Mouse (Mus musculus) ES-E14 (cell line): ENCODE measurements at regions not wholly inside any gene's neighbourhood (a gene's known extent, or its start where the extent isn't known, plus 50 kb on each side); places are given as distances from the start of the nearest gene placed in this dataset.

ENCODE experiments used
- DNase-seq: peaks from one replicate; pipeline ENCODE4 v3.0.0-alpha.2; 2013; ENCODE audit warnings: low read depth, low spot score
- H3K27ac ChIP-seq: 2 replicates; pipeline ENCODE4 v1.5.1; 2012; ENCODE audit warnings: low read depth, mild to moderate bottlenecking, low read length, moderate library complexity, mixed read lengths; ENCODE audit not compliant: poor library complexity, insufficient read depth, severe bottlenecking
- H3K36me3 ChIP-seq: 2 replicates; pipeline ENCODE4 v1.6.1; 2012; ENCODE audit warnings: mild to moderate bottlenecking, low read length, moderate library complexity, mixed read lengths; ENCODE audit not compliant: control insufficient read depth, poor library complexity, insufficient read depth, severe bottlenecking
- H3K4me1 ChIP-seq, 2 experiments: fragments of 150-350 bp in 1 of 2; sonication (generic) in 1 of 2; 2 replicates each; pipeline ENCODE4 v1.6.1; 2012; ENCODE audit warnings: low read length in 2 of 2, mild to moderate bottlenecking in 1 of 2, mixed read lengths in 1 of 2; ENCODE audit not compliant: control insufficient read depth in 2 of 2, insufficient read depth in 2 of 2, poor library complexity in 1 of 2
- H3K4me3 ChIP-seq, 2 experiments: fragments of 150-350 bp in 1 of 2; sonication (generic) in 1 of 2; 2 replicates each; pipeline ENCODE4 v1.5.1; 2012; ENCODE audit warnings: low read length in 2 of 2, low read depth in 1 of 2, mild to moderate bottlenecking in 1 of 2, mixed read lengths in 1 of 2; ENCODE audit not compliant: insufficient read depth in 1 of 2, poor library complexity in 1 of 2, severe bottlenecking in 1 of 2
- H3K9ac ChIP-seq: 2 replicates; pipeline ENCODE4 v1.6.1; 2012; ENCODE audit warnings: low read depth, mild to moderate bottlenecking, low read length, mixed read lengths; ENCODE audit not compliant: poor library complexity, insufficient read depth, severe bottlenecking
- H3K9me3 ChIP-seq: fragments of 150-350 bp; sonication (generic); 2 replicates; pipeline ENCODE4 v1.6.1; 2012; ENCODE audit warnings: low read depth, mild to moderate bottlenecking, low read length; ENCODE audit not compliant: control insufficient read depth, insufficient read depth
- CHD2 ChIP-seq: IDR thresholded peaks from 2 replicates; pipeline ENCODE4 v1.6.1; 2014; ENCODE audit warnings: mild to moderate bottlenecking, low read depth, low read length, inconsistent platforms
- HCFC1 ChIP-seq: IDR thresholded peaks from 2 replicates; pipeline ENCODE4 v1.6.1; 2012; ENCODE audit warnings: low read length, inconsistent platforms, borderline replicate concordance; ENCODE audit not compliant: insufficient read depth
- MAFK ChIP-seq: IDR thresholded peaks from 2 replicates; pipeline ENCODE4 v1.6.1; 2014; ENCODE audit warnings: mild to moderate bottlenecking, low read depth, low read length, inconsistent platforms; ENCODE audit not compliant: insufficient read depth
- ZC3H11A ChIP-seq: IDR thresholded peaks from 2 replicates; pipeline ENCODE4 v1.6.1; 2012; ENCODE audit warnings: low read depth, mild to moderate bottlenecking, inconsistent platforms, low read length, borderline replicate concordance
- ZNF384 ChIP-seq: IDR thresholded peaks from 2 replicates; pipeline ENCODE4 v1.6.1; 2012; ENCODE audit warnings: low read depth, low read length, inconsistent platforms
- in situ Hi-C, 2 experiments: fragments of 600-800 bp; cut with MboI; formaldehyde crosslinking; loops; one replicate each; pipeline ENCODE4 v1.15.1; 2025; ENCODE audit warnings: low sequenced_read_pairs in 2 of 2, inconsistent platforms in 1 of 2; ENCODE audit not compliant: unreplicated experiment in 2 of 2

DNA sequence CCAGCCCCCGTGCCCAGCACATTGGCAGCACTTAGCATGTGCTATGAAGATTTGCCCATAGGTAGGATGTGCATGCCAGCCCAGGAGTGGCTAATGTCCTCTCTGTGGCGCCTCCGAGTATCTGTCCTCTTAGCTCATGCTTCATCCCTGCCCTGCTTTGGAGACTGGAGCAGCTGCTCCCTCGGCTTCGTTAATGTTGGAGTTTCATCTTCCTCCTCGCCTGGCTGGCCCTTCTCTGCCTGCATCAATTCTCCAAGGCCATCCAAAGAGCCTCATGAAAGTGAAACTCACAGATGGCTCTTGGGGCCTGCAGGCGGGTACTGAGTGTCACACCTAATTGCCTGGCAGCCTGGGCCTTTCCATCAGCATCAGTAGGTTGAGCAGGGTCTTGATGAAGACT lies 88.6 kb upstream of the Stx16 start:
- TF ChIP-seq HCFC1 (no peak), ZNF384 (no peak), ZC3H11A (no peak), CHD2 (no peak), MAFK (no peak)
- no peak for DNase-seq
- in situ Hi-C loops: no loop called here

DNA sequence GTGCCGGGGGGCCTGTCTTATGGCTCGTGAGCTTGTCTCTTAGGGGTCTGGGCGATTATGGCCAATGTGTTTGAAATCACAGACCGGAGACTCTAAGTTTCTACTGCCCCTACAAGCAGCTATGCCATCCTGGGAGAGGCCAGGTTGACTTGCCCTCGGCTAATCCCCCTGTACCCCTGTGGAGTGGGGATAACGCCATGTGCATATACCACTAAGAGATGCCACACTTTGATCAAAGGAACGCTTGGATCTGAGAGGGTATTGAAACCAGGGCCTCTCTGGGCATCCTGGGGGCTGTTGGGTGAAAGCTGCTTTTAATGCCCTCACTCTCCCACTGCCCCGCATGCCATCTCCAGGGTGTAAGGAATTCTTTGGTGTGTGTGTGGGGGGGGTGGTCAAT lies 88.2 kb upstream of the Stx16 start:
- in situ Hi-C loops: no loop called here
- Histone ChIP-seq H3K4me1 (no peaks in the 10 kb centered on the region), H3K4me3 (no peak overlapping the region), H3K9ac (no peak overlapping the region), H3K36me3 (no peaks in the 10 kb centered on the region), H3K27ac (no peak overlapping the region), H3K9me3 (no peaks in the 10 kb centered on the region)
- DNase-seq: no peak
- TF ChIP-seq CHD2 (no peak), HCFC1 (no peak), MAFK (no peak), ZC3H11A (no peak), ZNF384 (no peak)

More for the DNA sequence above, 88.6 kb upstream of the Stx16 start:
- H3K36me3 ChIP-seq: no peaks in the 10 kb centered on the region
- H3K9me3 ChIP-seq: no peaks in the 10 kb centered on the region
- H3K27ac ChIP-seq: no peak overlapping the region
- no peaks in the 10 kb centered on the region for H3K4me1 ChIP-seq
- H3K9ac ChIP-seq: no peak overlapping the region
- no peak overlapping the region for H3K4me3 ChIP-seq

DNA sequence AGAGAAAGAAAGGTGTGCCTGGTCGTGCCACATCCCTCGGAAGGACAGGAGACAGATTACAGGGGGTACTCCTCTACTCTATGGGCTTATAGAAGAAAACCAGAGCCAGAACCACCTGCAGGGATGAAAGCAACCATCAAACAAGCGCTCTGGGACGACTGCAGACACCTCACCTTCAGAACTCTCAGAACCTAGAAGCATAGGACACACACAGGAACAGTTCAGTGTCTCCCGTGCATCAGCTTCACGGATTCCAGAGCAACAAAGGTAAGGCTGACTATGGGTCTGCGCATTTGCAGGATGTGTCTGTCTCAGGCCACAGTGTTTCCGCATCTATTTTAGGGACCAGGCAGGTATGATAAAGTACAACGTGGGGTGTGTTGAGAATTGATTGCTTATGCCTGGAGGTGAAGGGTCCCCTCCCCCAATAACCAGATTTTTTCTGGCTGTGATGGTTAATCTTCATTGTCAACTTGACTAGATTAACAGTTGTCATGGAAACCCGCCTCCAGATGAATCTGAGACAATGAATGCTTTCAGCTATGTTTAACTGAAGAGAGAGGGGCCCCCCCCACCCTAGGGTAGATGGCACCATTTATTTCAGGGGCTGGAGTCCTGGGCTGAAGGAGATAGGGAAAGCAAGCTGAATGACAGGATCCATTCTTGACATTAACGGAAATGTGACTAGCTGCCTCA lies 87.3 kb upstream of the Stx16 start:
- in situ Hi-C loops: no loop called here
- H3K27ac ChIP-seq: no peak overlapping the region
- H3K4me1 ChIP-seq: no peaks in the 10 kb centered on the region
- H3K9ac ChIP-seq: no peak overlapping the region
- no peaks in the 10 kb centered on the region for H3K9me3 ChIP-seq
- H3K36me3 ChIP-seq: no peaks in the 10 kb centered on the region
- no peak overlapping the region for H3K4me3 ChIP-seq
- TF ChIP-seq HCFC1 (no peak), MAFK (no peak), ZC3H11A (no peak), ZNF384 (no peak), CHD2 (no peak)
- no peak for DNase-seq

DNA sequence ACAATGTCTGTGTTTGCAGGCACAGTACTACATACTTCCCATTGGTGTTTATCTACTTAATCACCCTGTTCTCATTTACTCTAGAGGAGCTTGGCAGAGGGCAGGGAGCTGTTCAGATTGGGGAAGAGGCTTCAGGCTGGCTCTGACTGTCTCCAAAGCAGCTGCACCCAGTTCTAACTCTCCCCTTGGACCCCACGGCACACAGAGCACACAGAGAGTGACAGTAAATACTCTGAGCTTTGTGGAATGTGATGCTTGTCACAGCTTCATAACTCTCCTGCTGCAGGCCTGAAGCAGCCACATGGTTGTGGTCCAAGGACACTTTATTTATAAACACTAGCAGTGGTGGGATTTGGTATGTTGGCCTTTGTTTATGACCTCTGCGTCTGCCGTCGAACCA lies 85.4 kb upstream of the Stx16 start:
- no peak for DNase-seq
- in situ Hi-C loops: no loop called here
- Histone ChIP-seq H3K27ac (no peak overlapping the region), H3K9me3 (no peaks in the 10 kb centered on the region), H3K4me1 (no peaks in the 10 kb centered on the region), H3K4me3 (no peak overlapping the region), H3K9ac (no peak overlapping the region), H3K36me3 (no peaks in the 10 kb centered on the region)
- TF ChIP-seq HCFC1: no peak
- no peak for TF ChIP-seq ZNF384
- TF ChIP-seq CHD2: no peak
- TF ChIP-seq MAFK: no peak
- TF ChIP-seq ZC3H11A: no peak

DNA sequence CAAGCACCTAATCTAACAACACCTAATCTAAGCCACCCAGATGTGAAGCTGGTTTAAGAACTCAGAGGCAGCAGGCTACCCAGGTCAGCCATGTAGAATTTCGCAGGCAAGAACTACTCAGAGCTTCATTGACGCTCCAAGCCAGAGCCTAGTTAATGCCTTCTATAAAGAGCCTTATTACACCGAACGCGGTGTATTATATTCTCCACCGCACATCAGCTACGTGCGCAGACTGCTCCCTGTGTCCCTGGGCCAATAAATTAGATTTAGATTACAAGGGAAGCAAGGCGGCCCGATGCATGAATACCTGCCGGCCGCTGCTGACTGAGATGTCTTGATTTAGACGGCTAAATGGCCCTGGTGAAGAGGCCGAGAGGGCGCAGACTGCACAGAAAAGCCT lies 84.7 kb upstream of the Stx16 start:
- H3K4me1 ChIP-seq: no peaks in the 10 kb centered on the region
- no peak overlapping the region for H3K4me3 ChIP-seq
- TF ChIP-seq ZNF384: no peak
- no peak for TF ChIP-seq HCFC1
- no peak overlapping the region for H3K27ac ChIP-seq
- no peak for DNase-seq
- in situ Hi-C loops: no loop called here
- H3K36me3 ChIP-seq: no peaks in the 10 kb centered on the region
- H3K9me3 ChIP-seq: no peaks in the 10 kb centered on the region
- H3K9ac ChIP-seq: no peak overlapping the region
